In the genomic region with DNA sequence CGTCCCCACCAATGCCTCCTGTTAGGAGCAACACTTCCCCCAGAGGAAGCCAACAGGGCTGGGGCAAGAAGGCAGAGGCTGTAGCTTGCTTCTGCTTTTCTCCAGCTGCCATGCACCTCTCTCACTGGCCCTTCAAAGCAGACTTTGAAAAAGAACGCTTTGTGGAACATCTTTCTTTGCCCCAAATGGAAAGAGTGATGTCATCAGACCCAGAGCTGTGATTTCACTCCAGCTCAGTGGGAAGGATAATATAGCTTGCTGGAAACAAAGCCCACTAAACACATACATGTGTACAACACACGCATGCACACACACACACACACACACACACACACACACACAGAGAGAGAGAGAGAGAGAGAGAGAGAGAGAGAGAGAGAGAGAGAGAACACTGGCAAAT, we compare ENCODE assay signal across 35 mouse cellular contexts. TPM values are rescaled to one million over a fixed set of nuclear protein-coding genes. Genes with fewer than 3 reads are reported as not detected.
"Had no signal": no experiment of that assay in that cellular context is flagged by ENCODE, and none has a peak within 500 bp of the region (broad histone marks: within the 10 kb centered on the region; RNA-seq: fewer than 3 reads in every experiment).

No protein-coding gene starts in this region.

- H3K36me3 ChIP-seq: limb, embryonic 10.5 days; limb, embryonic 12.5 days; limb, embryonic 13.5 days; limb, embryonic 15.5 days; liver, embryonic 12.5 days; liver, embryonic 13.5 days; liver, embryonic 15.5 days; lung, embryonic 15.5 days; midbrain, embryonic 10.5 days; midbrain, embryonic 12.5 days; midbrain, embryonic 13.5 days; midbrain, embryonic 15.5 days; neural tube, embryonic 12.5 days had no signal

- H3K4me2 ChIP-seq: limb, embryonic 12.5 days; limb, embryonic 13.5 days; limb, embryonic 15.5 days; liver, embryonic 11.5 days; liver, embryonic 12.5 days; liver, embryonic 13.5 days; liver, embryonic 15.5 days; lung, embryonic 14.5 days; lung, embryonic 15.5 days; midbrain, embryonic 11.5 days; midbrain, embryonic 12.5 days; midbrain, embryonic 13.5 days; midbrain, embryonic 15.5 days; neural tube, embryonic 12.5 days had no signal

- H3K27me3 ChIP-seq: limb, embryonic 12.5 days; limb, embryonic 13.5 days; limb, embryonic 15.5 days; liver, embryonic 12.5 days; liver, embryonic 13.5 days; liver, embryonic 15.5 days; lung, embryonic 15.5 days; midbrain, embryonic 12.5 days; midbrain, embryonic 13.5 days; midbrain, embryonic 15.5 days; neural tube, embryonic 12.5 days had no signal

- DNase-seq: left cerebral cortex, postnatal 4 days; liver; liver, embryonic 13.5 days; liver, postnatal 0 days; lung, adult 18-20 months; lung, adult 2 months; lung, embryonic 14.5 days; lung, postnatal 10 days; lung, postnatal 14 days; lung, postnatal 36 days; midbrain, embryonic 14.5 days had no signal

- H3K9me3 ChIP-seq: limb, embryonic 10.5 days; limb, embryonic 12.5 days; limb, embryonic 13.5 days; limb, embryonic 15.5 days; liver, embryonic 12.5 days; liver, embryonic 13.5 days; liver, embryonic 15.5 days; lung, embryonic 15.5 days; midbrain, embryonic 10.5 days; midbrain, embryonic 13.5 days; neural tube, embryonic 12.5 days had no signal

- H3K27ac ChIP-seq: limb, embryonic 10.5 days; limb, embryonic 12.5 days; limb, embryonic 13.5 days; limb, embryonic 15.5 days; liver, embryonic 12.5 days; liver, embryonic 13.5 days; liver, embryonic 14.5 days; liver, embryonic 15.5 days; lung, embryonic 15.5 days; macrophage; midbrain, embryonic 10.5 days; midbrain, embryonic 12.5 days; midbrain, embryonic 13.5 days; midbrain, embryonic 15.5 days; neural tube, embryonic 12.5 days had no signal

- H3K9ac ChIP-seq: limb, embryonic 12.5 days; limb, embryonic 13.5 days; limb, embryonic 15.5 days; liver, embryonic 12.5 days; liver, embryonic 13.5 days; liver, embryonic 14.5 days; liver, embryonic 15.5 days; liver, postnatal 0 days; lung, embryonic 14.5 days; lung, embryonic 15.5 days; midbrain, embryonic 12.5 days; midbrain, embryonic 13.5 days; midbrain, embryonic 15.5 days; neural tube, embryonic 12.5 days had no signal

- H3K4me1 ChIP-seq: limb, embryonic 12.5 days; limb, embryonic 13.5 days; liver, embryonic 12.5 days; liver, embryonic 13.5 days; liver, embryonic 15.5 days; lung, embryonic 15.5 days; megakaryocyte, embryonic 14.5 days; midbrain, embryonic 10.5 days; midbrain, embryonic 12.5 days; midbrain, embryonic 13.5 days; midbrain, embryonic 15.5 days; neural tube, embryonic 12.5 days had no signal

- H3K4me3 ChIP-seq: limb, embryonic 10.5 days; limb, embryonic 12.5 days; limb, embryonic 13.5 days; limb, embryonic 15.5 days; liver, embryonic 12.5 days; liver, embryonic 13.5 days; liver, embryonic 15.5 days; lung, embryonic 15.5 days; megakaryocyte, embryonic 14.5 days; midbrain, embryonic 10.5 days; midbrain, embryonic 12.5 days; midbrain, embryonic 13.5 days; midbrain, embryonic 15.5 days; myocyte; neural tube, embryonic 12.5 days had no signal

RNA-seq across cellular contexts. Expression of a gene that starts 17.1 kb away (rescaled TPM):
- total RNA-seq: liver, adult 2 months; megakaryocyte progenitor cell, adult 5-6 weeks; megakaryocyte, adult 5-6 weeks; megakaryocyte-erythroid progenitor cell, adult 5-6 weeks; monocyte, adult 5-6 weeks had no signal
- polyA plus RNA-seq: liver, embryonic 16.5 days; macrophage had no signal
